Mouse (Mus musculus) kidney, adult 9 months (tissue): Measurements from ENCODE around the gene Pex7.
"Not testable (repeated sequence)": the region's sequence is repeated elsewhere in the genome, so short reads cannot be mapped to it uniquely, and the experiment has no call there.

Source experiments
- DNase-seq: peaks from one replicate; pipeline ENCODE4 v3.0.0; 2022

Gene Pex7

GRCm38 (mm10) chr10:19933511-19934383 is 26.3 kb upstream of the Pex7 start:
- peak; percentile 91 for DNase-seq

GRCm38 (mm10) chr10:19932986-19933385 is 25.5 kb upstream of the Pex7 start:
- DNase-seq: no peak

- DNase-seq: no peak
These were observed 20.7 kb upstream of the Pex7 start for GRCm38 (mm10) chr10:19928205-19928604.

GRCm38 (mm10) chr10:19926391-19926897 is 19.0 kb upstream of the Pex7 start:
- not testable (repeated sequence) for DNase-seq

GRCm38 (mm10) chr10:19924256-19924655 is 16.8 kb upstream of the Pex7 start:
- DNase-seq: peak; percentile 43

GRCm38 (mm10) chr10:19922410-19922809 is 14.9 kb upstream of the Pex7 start:
- peak; percentile 25 for DNase-seq

- DNase-seq: peak; percentile 86
These were observed 7.8 kb upstream of the Pex7 start for GRCm38 (mm10) chr10:19915301-19915700.

- DNase-seq: no peak
These were observed 6.3 kb upstream of the Pex7 start for GRCm38 (mm10) chr10:19913806-19914205.

GRCm38 (mm10) chr10:19911583-19911982 is 4.1 kb upstream of the Pex7 start:
- no peak for DNase-seq

GRCm38 (mm10) chr10:19910516-19910915 is 3.0 kb upstream of the Pex7 start:
- no peak for DNase-seq

GRCm38 (mm10) chr10:19908076-19908475 is 587 bp upstream of the Pex7 start:
- DNase-seq: peak; percentile 64

- no peak for DNase-seq
These were observed 3.2 kb downstream of the Pex7 start for GRCm38 (mm10) chr10:19904077-19904820.

GRCm38 (mm10) chr10:19901992-19902391 is 5.5 kb downstream of the Pex7 start:
- DNase-seq: no peak

GRCm38 (mm10) chr10:19900191-19900590 is 7.3 kb downstream of the Pex7 start:
- no peak for DNase-seq

- DNase-seq: peak; percentile 50
These were observed 13.5 kb downstream of the Pex7 start for GRCm38 (mm10) chr10:19893976-19894375.

GRCm38 (mm10) chr10:19893146-19893545 is 14.3 kb downstream of the Pex7 start:
- DNase-seq: no peak

- no peak for DNase-seq
These were observed 15.8 kb downstream of the Pex7 start for GRCm38 (mm10) chr10:19891686-19892085.

GRCm38 (mm10) chr10:19889908-19890307 is 17.6 kb downstream of the Pex7 start:
- no peak for DNase-seq

- no peak for DNase-seq
These were observed 21.2 kb downstream of the Pex7 start for GRCm38 (mm10) chr10:19886249-19886648.

GRCm38 (mm10) chr10:19884409-19884808 is 23.1 kb downstream of the Pex7 start:
- DNase-seq: no peak

- DNase-seq: no peak
These were observed 27.1 kb downstream of the Pex7 start for GRCm38 (mm10) chr10:19880437-19880836.

GRCm38 (mm10) chr10:19879161-19879560 is 28.3 kb downstream of the Pex7 start:
- no peak for DNase-seq

GRCm38 (mm10) chr10:19877679-19878078 is 29.8 kb downstream of the Pex7 start:
- DNase-seq: no peak

- DNase-seq: no peak
These were observed 30.2 kb downstream of the Pex7 start for GRCm38 (mm10) chr10:19877257-19877656.
